Mouse (Mus musculus) bone marrow macrophage, adult 2 months (primary cell): ENCODE results near the gene Plvap.

Experiments
- CTCF ChIP-seq: IDR thresholded peaks from 2 replicates; pipeline ENCODE4 v1.5.1; 2012; ENCODE audit warnings: low read depth, mild to moderate bottlenecking, low read length, moderate library complexity
- POLR2A ChIP-seq: IDR thresholded peaks from 2 replicates; pipeline ENCODE4 v1.6.1; 2012; ENCODE audit warnings: mild to moderate bottlenecking, low read depth, low read length, borderline replicate concordance

DNA sequence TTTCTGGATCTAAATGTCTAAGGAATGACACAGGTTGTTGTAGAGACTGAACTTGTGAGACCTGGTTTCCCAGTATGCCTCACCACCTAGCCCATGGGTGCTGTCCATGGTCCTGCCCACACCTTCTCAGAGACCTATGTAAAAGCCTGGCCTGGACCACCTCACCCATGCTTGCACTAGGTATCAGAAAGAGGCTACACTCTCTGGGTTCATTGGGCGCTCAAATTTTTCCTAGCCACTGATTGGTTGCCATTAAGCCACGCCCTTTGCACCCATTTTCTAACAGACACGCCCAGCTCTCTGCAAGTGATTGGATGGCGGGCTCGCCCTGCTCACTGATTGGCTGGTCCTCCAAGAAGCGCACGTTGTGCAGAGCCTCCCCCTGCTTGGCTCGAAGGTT, 27.6 kb downstream of the Plvap start:
- no peak for TF ChIP-seq POLR2A
- no peak for TF ChIP-seq CTCF
